Mouse (Mus musculus) embryo, embryonic 9.5 days (tissue): ENCODE data around the gene Gm156.
"Not testable (repeated sequence)": the region's sequence is repeated elsewhere in the genome, so short reads cannot be mapped to it uniquely, and the experiment has no call there.

Source experiments
- DNase-seq: peaks from one replicate; pipeline ENCODE4 v3.0.0-alpha.2; 2017; ENCODE audit errors: extremely low spot score

Gene Gm156

GRCm38 (mm10) chr6:129784170-129784569 is at the start of gene Gm156:
Gene Gm156, minus strand, starts transcription at chr6:129784270.
- DNase-seq = not testable (repeated sequence)

- DNase-seq = no peak
These were observed 41.5 kb upstream of the Gm156 start for GRCm38 (mm10) chr6:129825559-129825958.

- no peak for DNase-seq
These were observed 39.9 kb upstream of the Gm156 start for GRCm38 (mm10) chr6:129824004-129824403.

GRCm38 (mm10) chr6:129817731-129818130 is 33.7 kb upstream of the Gm156 start:
- no peak for DNase-seq

GRCm38 (mm10) chr6:129747654-129748032 is 36.4 kb downstream of the Gm156 start:
- no peak for DNase-seq

GRCm38 (mm10) chr6:129747016-129747653 is 36.9 kb downstream of the Gm156 start:
- DNase-seq = no peak

- DNase-seq = no peak
These were observed 37.9 kb downstream of the Gm156 start for GRCm38 (mm10) chr6:129746151-129746550.

- no peak for DNase-seq
These were observed 43.9 kb downstream of the Gm156 start, which contains the start of gene Klri2 for GRCm38 (mm10) chr6:129740069-129740721. Gene Klri2, minus strand, starts transcription at chr6:129740484.

GRCm38 (mm10) chr6:129736414-129736813 is 47.7 kb downstream of the Gm156 start:
- no peak for DNase-seq

- DNase-seq = no peak
These were observed 56.8 kb downstream of the Gm156 start for GRCm38 (mm10) chr6:129727237-129727636.

GRCm38 (mm10) chr6:129721390-129721789 is 62.7 kb downstream of the Gm156 start:
- no peak for DNase-seq

- no peak for DNase-seq
These were observed 63.6 kb downstream of the Gm156 start for GRCm38 (mm10) chr6:129720487-129720886.

- DNase-seq = no peak
These were observed 67.0 kb downstream of the Gm156 start, which contains the start of gene Klri1 for GRCm38 (mm10) chr6:129717032-129717431. Gene Klri1, minus strand, starts transcription at chr6:129717132.
